Mouse (Mus musculus): ENCODE measurements around the gene Sun5.
"Not testable (repeated sequence)": the region's sequence is repeated elsewhere in the genome, so short reads cannot be mapped to it uniquely, and the experiment has no call there.

The Sun5 gene

GRCm38 (mm10) chr2:153870984-153871383 lies at the start of gene Sun5:
Sun5 (minus strand) TSS chr2:153871084.
- no peak for DNase-seq

GRCm38 (mm10) chr2:153917930-153918329 lies 47.0 kb upstream of the Sun5 start, which contains the start of gene Bpifb3:
Bpifb3 (plus strand) TSS chr2:153918230.
- DNase-seq, result no peak

- peak; percentile 53 to 72 for DNase-seq
These were observed 43.3 kb upstream of the Sun5 start for GRCm38 (mm10) chr2:153914151-153914550.

- no peak for DNase-seq
These were observed 35.7 kb upstream of the Sun5 start for GRCm38 (mm10) chr2:153906626-153907025.

GRCm38 (mm10) chr2:153902726-153903125 lies 31.8 kb upstream of the Sun5 start:
- no peak for DNase-seq

GRCm38 (mm10) chr2:153900088-153900487 lies 29.2 kb upstream of the Sun5 start, which contains the start of gene Bpifb6:
Bpifb6 (plus strand) TSS chr2:153900388.
- DNase-seq, result no peak

- no peak for DNase-seq
These were observed 28.2 kb upstream of the Sun5 start for GRCm38 (mm10) chr2:153899111-153899510.

GRCm38 (mm10) chr2:153874745-153875144 lies 3.9 kb upstream of the Sun5 start, which contains the start of gene Bpifb2:
Bpifb2 (plus strand) TSS chr2:153875045.
- no peak for DNase-seq

- DNase-seq, result no peak
These were observed 8.9 kb downstream of the Sun5 start for GRCm38 (mm10) chr2:153861960-153862359.

GRCm38 (mm10) chr2:153860715-153861114 lies 10.2 kb downstream of the Sun5 start:
- DNase-seq, result no peak

- DNase-seq, result no peak
These were observed 10.6 kb downstream of the Sun5 start for GRCm38 (mm10) chr2:153860315-153860714.

- DNase-seq, result no peak
These were observed 11.3 kb downstream of the Sun5 start for GRCm38 (mm10) chr2:153859581-153859980.

GRCm38 (mm10) chr2:153853544-153853943 lies 17.3 kb downstream of the Sun5 start:
- no peak for DNase-seq

GRCm38 (mm10) chr2:153851030-153851360 lies 19.9 kb downstream of the Sun5 start:
- DNase-seq, result peak; percentile 10 to 26

- no peak for DNase-seq
These were observed 20.4 kb downstream of the Sun5 start for GRCm38 (mm10) chr2:153850351-153851029.

GRCm38 (mm10) chr2:153848389-153848788 lies 22.5 kb downstream of the Sun5 start:
- no peak for DNase-seq

- DNase-seq, result no peak
These were observed 28.0 kb downstream of the Sun5 start for GRCm38 (mm10) chr2:153842854-153843253.

GRCm38 (mm10) chr2:153833291-153833690 lies 37.6 kb downstream of the Sun5 start:
- DNase-seq, result no peak

- DNase-seq, result no peak
These were observed 42.2 kb downstream of the Sun5 start for GRCm38 (mm10) chr2:153828704-153829103.

- no peak for DNase-seq
These were observed 43.6 kb downstream of the Sun5 start for GRCm38 (mm10) chr2:153827171-153827830.

- not testable (repeated sequence) for DNase-seq
These were observed 45.0 kb downstream of the Sun5 start for GRCm38 (mm10) chr2:153825900-153826299.

GRCm38 (mm10) chr2:153824593-153824992 lies 46.3 kb downstream of the Sun5 start:
- peak in 1 of 2 experiments; percentile 2 for DNase-seq

- DNase-seq, result no peak
These were observed 48.8 kb downstream of the Sun5 start for GRCm38 (mm10) chr2:153822005-153822543.

- no peak for DNase-seq
These were observed 61.0 kb downstream of the Sun5 start for GRCm38 (mm10) chr2:153809921-153810320.

All from lung, adult 18-20 months (tissue).